Mouse (Mus musculus) kidney, adult 2 months (tissue): ENCODE measurements around the gene Nktr.

Experiments
- CTCF ChIP-seq: fragments of 200-500 bp; conservative IDR thresholded peaks from 2 replicates; pipeline ENCODE4 v1.5.1; 2011; ENCODE audit warnings: low read depth, mild to moderate bottlenecking, control low read depth, low read length, moderate library complexity, mixed read lengths; ENCODE audit not compliant: insufficient read depth, insufficient read length
- POLR2A ChIP-seq: fragments of 200-500 bp; IDR thresholded peaks from one replicate; pipeline ENCODE4 v1.6.1; 2011; ENCODE audit warnings: low read depth, low read length, control low read depth

GRCm38 (mm10) chr9:121697150-121698049, 21.6 kb upstream of the Nktr start:
- TF ChIP-seq CTCF (peak; percentile 72), POLR2A (no peak)
